Mouse (Mus musculus) ES-E14 (cell line): Measurements from ENCODE around the gene B130006D01Rik. TPM values are rescaled to one million over a fixed set of nuclear protein-coding genes. Genes with fewer than 3 reads are reported as not detected.
"Not testable (repeated sequence)": the region's sequence is repeated elsewhere in the genome, so short reads cannot be mapped to it uniquely, and the experiment has no call there.

Experiments used
- DNase-seq: peaks from one replicate; pipeline ENCODE4 v3.0.0-alpha.2; 2013; ENCODE audit warnings: low read depth, low spot score
- H3K27ac ChIP-seq: 2 replicates; pipeline ENCODE4 v1.5.1; 2012; ENCODE audit warnings: low read depth, mild to moderate bottlenecking, low read length, moderate library complexity, mixed read lengths; ENCODE audit not compliant: poor library complexity, insufficient read depth, severe bottlenecking
- H3K36me3 ChIP-seq: 2 replicates; pipeline ENCODE4 v1.6.1; 2012; ENCODE audit warnings: mild to moderate bottlenecking, low read length, moderate library complexity, mixed read lengths; ENCODE audit not compliant: control insufficient read depth, poor library complexity, insufficient read depth, severe bottlenecking
- H3K4me1 ChIP-seq, 2 experiments: fragments of 150-350 bp in 1 of 2; sonication (generic) in 1 of 2; 2 replicates each; pipeline ENCODE4 v1.6.1; 2012; ENCODE audit warnings: low read length in 2 of 2, mild to moderate bottlenecking in 1 of 2, mixed read lengths in 1 of 2; ENCODE audit not compliant: control insufficient read depth in 2 of 2, insufficient read depth in 2 of 2, poor library complexity in 1 of 2
- H3K4me3 ChIP-seq, 2 experiments: fragments of 150-350 bp in 1 of 2; sonication (generic) in 1 of 2; 2 replicates each; pipeline ENCODE4 v1.5.1; 2012; ENCODE audit warnings: low read length in 2 of 2, low read depth in 1 of 2, mild to moderate bottlenecking in 1 of 2, mixed read lengths in 1 of 2; ENCODE audit not compliant: insufficient read depth in 1 of 2, poor library complexity in 1 of 2, severe bottlenecking in 1 of 2
- H3K9ac ChIP-seq: 2 replicates; pipeline ENCODE4 v1.6.1; 2012; ENCODE audit warnings: low read depth, mild to moderate bottlenecking, low read length, mixed read lengths; ENCODE audit not compliant: poor library complexity, insufficient read depth, severe bottlenecking
- H3K9me3 ChIP-seq: fragments of 150-350 bp; sonication (generic); 2 replicates; pipeline ENCODE4 v1.6.1; 2012; ENCODE audit warnings: low read depth, mild to moderate bottlenecking, low read length; ENCODE audit not compliant: control insufficient read depth, insufficient read depth
- CHD2 ChIP-seq: IDR thresholded peaks from 2 replicates; pipeline ENCODE4 v1.6.1; 2014; ENCODE audit warnings: mild to moderate bottlenecking, low read depth, low read length, inconsistent platforms
- HCFC1 ChIP-seq: IDR thresholded peaks from 2 replicates; pipeline ENCODE4 v1.6.1; 2012; ENCODE audit warnings: low read length, inconsistent platforms, borderline replicate concordance; ENCODE audit not compliant: insufficient read depth
- MAFK ChIP-seq: IDR thresholded peaks from 2 replicates; pipeline ENCODE4 v1.6.1; 2014; ENCODE audit warnings: mild to moderate bottlenecking, low read depth, low read length, inconsistent platforms; ENCODE audit not compliant: insufficient read depth
- ZC3H11A ChIP-seq: IDR thresholded peaks from 2 replicates; pipeline ENCODE4 v1.6.1; 2012; ENCODE audit warnings: low read depth, mild to moderate bottlenecking, inconsistent platforms, low read length, borderline replicate concordance
- ZNF384 ChIP-seq: IDR thresholded peaks from 2 replicates; pipeline ENCODE4 v1.6.1; 2012; ENCODE audit warnings: low read depth, low read length, inconsistent platforms
- in situ Hi-C, 2 experiments: fragments of 600-800 bp; cut with MboI; formaldehyde crosslinking; loops; one replicate each; pipeline ENCODE4 v1.15.1; 2025; ENCODE audit warnings: low sequenced_read_pairs in 2 of 2, inconsistent platforms in 1 of 2; ENCODE audit not compliant: unreplicated experiment in 2 of 2
- total RNA-seq: library from RNA; depleted of rRNA; stranded (reverse); fragments of 300-350 nt; gene quantifications from 2 replicates; pipeline ENCODE4 v1.2.3, GENCODE M21; 2012

Gene B130006D01Rik
- total RNA-seq, 1 experiment = 1.5 TPM

- no peaks in the 10 kb centered on the region for H3K9me3 ChIP-seq
- in situ Hi-C loops = loop anchor here in 1 of 2 experiments (5.0 kb wide), 1 partner anchor 64 kb away; no protein-coding TSS in a partner anchor
- peaks cover 21% of the 10 kb centered on the region for H3K36me3 ChIP-seq
- DNase-seq = peak; percentile 71
- H3K4me1 ChIP-seq = peaks cover 0 to 2% of the 10 kb centered on the region in 2 experiments; a peak in 1 of 4 replicates
- no peak for TF ChIP-seq CHD2
- peak; percentile 43; the same call in 1 of the 2 replicates for TF ChIP-seq ZC3H11A
- H3K9ac ChIP-seq = no peak overlapping the region
- H3K4me3 ChIP-seq = no peak overlapping the region
- no peak overlapping the region for H3K27ac ChIP-seq
Observed at GRCm38 (mm10) chr11:95750995-95751394, 27.6 kb downstream of the B130006D01Rik start.

GRCm38 (mm10) chr11:95755137-95755536 is 31.8 kb downstream of the B130006D01Rik start:
- H3K9me3 ChIP-seq, in situ Hi-C loops, DNase-seq, H3K27ac ChIP-seq, H3K4me1 ChIP-seq, H3K4me3 ChIP-seq, H3K9ac ChIP-seq: not testable (repeated sequence)
- TF ChIP-seq ZNF384 = peak; percentile 93
- peaks cover 18% of the 10 kb centered on the region for H3K36me3 ChIP-seq

- Histone ChIP-seq H3K4me3 (no peak overlapping the region), H3K9me3 (no peaks in the 10 kb centered on the region), H3K36me3 (peaks cover 23% of the 10 kb centered on the region), H3K9ac (no peak overlapping the region), H3K4me1 (no peaks in the 10 kb centered on the region), H3K27ac (no peak overlapping the region)
- in situ Hi-C loops = no loop called here
- DNase-seq = no peak
- TF ChIP-seq ZC3H11A = no peak
- no peak for TF ChIP-seq CHD2
- TF ChIP-seq MAFK = no peak
- TF ChIP-seq HCFC1 = no peak
- TF ChIP-seq ZNF384 = no peak
Observed at GRCm38 (mm10) chr11:95760521-95760920, 37.1 kb downstream of the B130006D01Rik start.

GRCm38 (mm10) chr11:95762996-95763395 is 39.6 kb downstream of the B130006D01Rik start:
- no peak for DNase-seq
- in situ Hi-C loops = no loop called here

GRCm38 (mm10) chr11:95764806-95765205 is 41.4 kb downstream of the B130006D01Rik start:
- no peak overlapping the region for H3K9ac ChIP-seq
- H3K36me3 ChIP-seq = peaks cover 19% of the 10 kb centered on the region
- in situ Hi-C loops = no loop called here
- H3K9me3 ChIP-seq = no peaks in the 10 kb centered on the region
- no peak for DNase-seq
- H3K4me3 ChIP-seq = no peak overlapping the region
- H3K4me1 ChIP-seq = peaks cover 3 to 5% of the 10 kb centered on the region in 2 experiments; a peak in 2 of 4 replicates
- TF ChIP-seq MAFK (no peak), CHD2 (no peak), ZNF384 (no peak), HCFC1 (no peak), ZC3H11A (no peak)
- no peak overlapping the region for H3K27ac ChIP-seq

More at GRCm38 (mm10) chr11:95762996-95763395, 39.6 kb downstream of the B130006D01Rik start:
- Histone ChIP-seq H3K4me3 (no peak overlapping the region), H3K36me3 (peaks cover 23% of the 10 kb centered on the region), H3K4me1 (no peaks in the 10 kb centered on the region), H3K9ac (no peak overlapping the region), H3K9me3 (no peaks in the 10 kb centered on the region), H3K27ac (no peak overlapping the region)
- TF ChIP-seq CHD2 (no peak), ZNF384 (no peak), HCFC1 (no peak)
